Mouse (Mus musculus) spleen, postnatal 10 days (tissue): ENCODE results near the gene Micall2.
A peak's percentile ranks its signal among the peaks of the same experiment; 100 is the strongest.

Experiments
- DNase-seq, 2 experiments: peaks; one replicate each; pipeline ENCODE4 v3.0.0; 2021 to 2022; ENCODE audit warnings: low spot score in 2 of 2

The Micall2 gene

DNA sequence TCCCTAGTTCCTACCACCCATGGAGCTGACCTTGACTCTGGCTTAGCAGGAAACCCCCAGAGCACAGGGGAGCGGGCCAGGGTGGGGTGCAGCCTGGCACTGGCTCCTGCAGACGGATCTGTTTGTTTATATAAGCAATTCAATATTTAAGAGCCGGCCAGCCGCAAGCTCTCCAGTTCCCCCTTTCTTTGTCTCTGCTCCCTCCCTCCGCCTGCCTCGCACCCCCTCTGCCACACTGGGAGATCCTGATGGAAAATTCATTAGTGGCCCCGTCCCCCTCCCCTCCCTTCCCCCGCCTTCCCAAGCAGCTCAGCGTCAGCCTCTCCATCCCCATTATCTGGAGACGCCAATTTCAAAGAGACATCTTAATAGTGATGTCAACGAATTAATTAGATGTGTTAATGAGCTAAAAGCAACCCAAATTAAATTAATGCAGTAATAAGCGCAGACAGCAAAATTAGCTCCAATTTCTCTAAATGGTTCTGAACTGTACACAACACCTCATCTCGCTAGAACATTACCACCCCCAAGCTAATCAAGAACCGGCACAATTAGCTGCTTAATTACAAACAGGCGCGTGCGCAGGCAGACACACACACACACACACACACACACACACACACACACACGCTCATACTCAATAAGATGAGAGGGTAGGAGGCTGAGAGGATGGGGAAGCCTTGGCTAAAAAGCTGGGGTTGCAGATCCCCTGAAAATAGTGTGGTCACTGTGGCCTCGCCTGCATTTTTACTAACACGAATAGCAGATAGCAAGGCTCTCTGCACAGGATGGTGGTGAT is 54.1 kb downstream of the Micall2 start:
- DNase-seq: no peak

GRCm38 (mm10) chr5:139675707-139675967 is 60.5 kb downstream of the Micall2 start:
- DNase-seq: no peak

DNA sequence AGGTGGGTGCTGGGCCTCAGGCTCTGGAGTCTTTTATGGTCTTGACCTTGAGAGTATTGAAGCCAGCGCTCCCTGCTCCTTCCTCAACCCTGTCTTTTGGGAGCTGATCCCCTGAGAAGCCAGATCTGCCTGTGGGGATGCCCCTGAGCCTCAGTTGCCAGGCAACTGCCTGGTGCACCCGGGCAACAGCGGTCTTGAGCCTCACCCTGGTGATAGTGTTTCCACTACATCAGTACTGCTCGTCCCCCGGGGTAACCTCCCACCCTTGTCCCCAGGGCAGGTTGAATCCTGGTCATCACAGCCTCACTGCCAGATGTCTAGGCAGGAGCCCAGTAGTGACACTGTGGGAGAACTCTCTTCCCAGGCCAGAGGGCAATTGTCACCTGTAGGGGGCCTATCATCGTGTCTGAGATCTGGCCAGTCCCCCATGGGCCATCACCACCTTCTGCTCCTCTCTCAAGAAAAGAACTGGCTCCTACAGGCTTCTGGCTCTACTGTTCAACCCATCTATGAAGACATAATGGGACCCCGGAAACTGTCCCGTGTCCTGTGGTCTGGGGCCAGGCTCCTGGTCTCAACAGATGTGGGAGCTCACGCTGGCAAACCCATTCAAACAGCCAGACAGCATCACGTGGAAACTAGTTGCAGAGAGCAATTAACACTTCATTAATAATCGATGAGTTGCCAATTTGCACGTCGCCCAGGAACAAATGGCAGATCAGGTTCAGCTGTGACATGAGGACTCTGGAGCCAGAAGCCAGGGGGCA is 61.0 kb downstream of the Micall2 start:
- no peak for DNase-seq

DNA sequence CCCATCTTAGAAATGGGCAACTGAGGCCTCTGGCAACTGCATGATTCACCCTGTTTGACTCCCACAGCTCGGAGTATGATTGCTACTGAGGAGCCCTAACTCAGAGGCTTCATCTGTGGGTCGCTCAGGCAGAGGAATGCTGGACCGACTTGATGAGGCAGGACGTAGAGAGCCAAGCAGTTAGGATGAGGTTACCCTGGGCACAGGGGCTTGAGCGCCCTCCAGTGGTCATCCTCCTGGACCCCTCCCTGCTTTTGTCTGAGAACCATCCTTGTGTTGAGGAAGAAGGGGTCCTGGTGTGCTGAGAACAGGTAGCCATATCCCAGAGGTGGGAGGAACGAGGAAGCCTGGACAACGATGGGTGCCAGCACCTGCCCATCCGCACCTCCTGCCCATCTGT is 66.8 kb downstream of the Micall2 start:
- DNase-seq: peak in 1 of 2 experiments; percentile 47

DNA sequence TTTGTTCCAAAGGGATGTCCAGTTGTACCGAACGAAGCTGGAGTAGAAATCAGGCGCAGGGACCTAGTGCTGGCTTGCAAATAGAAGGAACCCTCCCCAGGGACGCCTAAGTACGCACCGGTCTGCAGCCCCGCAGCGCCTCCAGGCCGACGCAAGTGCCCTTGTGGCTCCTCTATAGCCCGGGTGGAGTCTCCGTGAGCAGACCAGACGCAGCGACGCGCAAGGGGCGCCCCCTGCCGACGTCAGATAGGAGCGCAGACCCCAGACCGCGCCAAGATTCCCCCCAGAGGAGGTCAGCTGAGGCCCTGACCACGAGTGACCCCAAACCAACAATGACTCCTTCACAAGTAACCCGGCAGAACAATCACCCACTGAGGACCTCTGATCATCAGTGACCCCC is 67.6 kb downstream of the Micall2 start:
- DNase-seq: peak in 1 of 2 experiments; percentile 63

DNA sequence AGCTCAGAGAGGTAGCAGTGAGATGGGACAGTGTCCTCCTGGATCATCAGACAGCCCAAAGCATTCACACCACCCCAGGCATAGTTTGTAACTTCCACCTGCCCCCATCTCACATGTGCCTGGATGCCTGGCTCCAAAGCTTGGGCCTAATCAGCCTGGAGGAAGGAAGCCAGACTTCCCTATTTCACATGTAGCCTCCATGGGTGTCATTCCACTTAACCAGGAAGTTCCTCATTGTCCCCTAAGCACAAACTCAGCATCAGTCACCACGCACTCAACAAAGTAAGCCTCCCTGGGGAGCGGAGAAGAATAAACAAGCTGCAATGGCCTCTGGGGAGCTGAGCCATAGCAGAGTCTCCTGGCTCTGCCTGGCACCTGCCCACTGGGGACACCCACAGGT is 69.6 kb downstream of the Micall2 start:
- DNase-seq: no peak

DNA sequence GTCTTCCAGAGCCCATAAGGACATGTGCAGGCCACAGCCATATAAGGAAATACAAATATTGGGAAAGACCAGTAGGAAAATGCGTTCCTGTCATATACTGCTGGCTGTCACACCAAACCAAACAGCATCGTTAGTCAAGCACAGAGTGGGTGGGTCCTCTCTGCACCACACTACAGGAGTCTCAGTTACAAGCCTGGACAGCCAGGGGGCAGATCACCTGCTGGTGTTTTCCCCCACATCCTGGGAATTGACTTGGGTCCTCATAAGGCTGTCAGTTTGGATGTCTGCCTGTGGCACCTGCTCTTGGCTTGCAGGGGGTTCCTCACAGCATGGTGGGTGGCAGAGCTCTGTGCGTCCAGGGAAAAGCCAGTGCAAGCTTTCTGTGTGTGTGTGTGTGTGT is 70.8 kb downstream of the Micall2 start:
- no peak for DNase-seq

DNA sequence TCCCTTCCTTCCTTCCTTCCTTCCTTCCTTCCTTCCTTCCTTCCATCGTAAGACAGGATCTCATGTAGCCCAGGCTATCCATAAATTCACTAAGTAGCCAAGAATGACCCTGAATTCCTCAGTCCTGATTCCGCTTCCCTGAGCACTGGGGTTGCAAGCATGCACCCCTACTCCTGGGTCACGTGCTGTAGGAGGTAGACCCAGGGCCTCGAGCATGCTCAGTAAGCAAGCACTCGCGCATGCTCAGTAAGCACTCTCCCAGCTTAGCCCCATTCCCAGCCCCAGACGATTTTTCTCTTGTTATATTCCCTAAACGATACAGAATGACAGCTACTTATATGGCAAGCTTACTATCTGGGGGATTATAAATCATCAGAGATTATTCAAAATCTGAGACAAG is 74.4 kb downstream of the Micall2 start:
- no peak for DNase-seq

DNA sequence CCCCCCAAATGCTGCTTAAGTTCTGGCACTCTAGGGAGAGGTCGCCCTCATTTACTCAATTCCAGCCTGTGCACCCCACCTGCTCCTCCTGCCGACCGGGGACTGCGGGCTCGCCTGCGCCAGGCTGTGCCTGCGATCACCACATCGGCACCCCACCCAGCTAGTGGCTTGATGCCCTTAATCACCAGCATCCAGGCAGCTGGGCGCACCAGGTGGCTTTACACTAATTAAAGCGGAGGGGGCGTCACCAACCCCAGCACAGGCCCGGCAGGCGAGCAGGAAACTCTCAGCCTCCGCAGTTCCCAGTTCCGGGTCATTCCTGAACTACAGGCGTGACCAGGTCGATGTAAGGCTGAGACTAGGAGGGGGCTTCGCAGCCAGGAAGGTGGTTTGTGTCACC is 76.8 kb downstream of the Micall2 start:
- DNase-seq: no peak

DNA sequence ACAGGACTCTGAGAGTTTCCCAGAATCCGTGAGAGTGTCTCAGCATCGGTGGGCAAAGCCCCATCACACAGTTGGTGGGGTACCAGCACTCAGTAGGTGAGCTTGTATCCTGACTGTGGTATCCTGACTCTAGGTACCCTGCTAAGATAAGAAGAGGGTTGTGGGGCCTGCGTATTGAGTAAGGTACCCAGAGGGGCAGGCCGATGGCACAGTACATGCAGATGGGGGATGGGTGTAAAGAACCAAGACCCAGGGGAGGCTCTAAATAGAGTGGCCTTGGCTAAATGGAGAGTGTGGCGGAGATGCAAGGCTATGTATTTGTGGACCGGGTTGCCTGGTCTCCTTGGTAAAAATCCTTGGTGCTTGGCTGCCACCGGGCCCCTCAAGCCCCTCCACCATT is 77.3 kb downstream of the Micall2 start:
- no peak for DNase-seq

GRCm38 (mm10) chr5:139657959-139658602 is 78.1 kb downstream of the Micall2 start:
- no peak for DNase-seq
